Mouse (Mus musculus) left cerebral cortex, postnatal 10 days (tissue): ENCODE data around the gene Lrfn1. TPM values are rescaled to one million over a fixed set of nuclear protein-coding genes. Genes with fewer than 3 reads are reported as not detected.

ENCODE experiments used
- DNase-seq, 2 experiments: peaks; one replicate each; pipeline ENCODE4 v3.0.0; 2021 to 2022; ENCODE audit warnings: low spot score in 2 of 2, mixed read lengths in 1 of 2; ENCODE audit errors: extremely low spot score in 1 of 2
- intact Hi-C: fragments of 180-260 bp; cut with DNase I; formaldehyde crosslinking; loops from one replicate; pipeline ENCODE4 v1.15.1; 2025
- total RNA-seq, 2 experiments: library from RNA; stranded (reverse); gene quantifications; 2 replicates each; pipeline ENCODE4 v1.2.3; 2021

Gene Lrfn1
- total RNA-seq, result 100 to 1,000 TPM; 106 to 112 TPM

GRCm38 (mm10) chr7:28451531-28452360 lies at the start of gene Lrfn1:
TSS of gene Lrfn1 (plus strand) at chr7:28451980.
- intact Hi-C loops, result no loop called here
- DNase-seq, result peak in 1 of 2 experiments; percentile 68

- no peak for DNase-seq
- intact Hi-C loops, result no loop called here
Observed at GRCm38 (mm10) chr7:28410841-28411475, 40.8 kb upstream of the Lrfn1 start.

GRCm38 (mm10) chr7:28412826-28413225 lies 39.0 kb upstream of the Lrfn1 start:
- no peak for DNase-seq
- intact Hi-C loops, result no loop called here

- intact Hi-C loops, result no loop called here
- DNase-seq, result no peak
Observed at GRCm38 (mm10) chr7:28417368-28417767, 34.4 kb upstream of the Lrfn1 start.

GRCm38 (mm10) chr7:28418096-28418670 lies 33.6 kb upstream of the Lrfn1 start:
- peak; percentile 22 to 79 for DNase-seq
- intact Hi-C loops, result no loop called here

GRCm38 (mm10) chr7:28419416-28419815 lies 32.4 kb upstream of the Lrfn1 start:
- intact Hi-C loops, result no loop called here
- DNase-seq, result no peak

- no peak for DNase-seq
- intact Hi-C loops, result no loop called here
Observed at GRCm38 (mm10) chr7:28423018-28423417, 28.8 kb upstream of the Lrfn1 start.

GRCm38 (mm10) chr7:28427738-28428137 lies 24.0 kb upstream of the Lrfn1 start:
- intact Hi-C loops, result no loop called here
- no peak for DNase-seq

DNA sequence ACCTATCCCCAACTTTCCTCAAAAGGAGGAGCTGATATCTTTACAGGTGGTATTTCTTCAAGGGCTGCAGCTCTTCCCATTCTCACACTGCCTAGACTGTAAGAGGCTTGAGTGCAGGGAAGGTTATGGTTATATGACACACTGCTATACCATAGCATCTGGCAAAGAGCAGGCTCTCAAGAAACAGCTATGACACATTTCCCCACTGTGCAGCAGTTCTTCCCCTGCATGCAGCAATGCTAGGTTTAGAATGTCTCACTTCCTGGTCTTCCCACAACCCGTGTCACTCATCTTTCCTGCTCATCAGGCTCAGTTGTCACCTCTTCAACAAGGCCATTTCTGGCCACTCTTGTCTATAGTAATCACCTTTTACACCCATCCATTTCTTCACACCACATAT lies 21.3 kb upstream of the Lrfn1 start:
- intact Hi-C loops, result no loop called here
- no peak for DNase-seq

DNA sequence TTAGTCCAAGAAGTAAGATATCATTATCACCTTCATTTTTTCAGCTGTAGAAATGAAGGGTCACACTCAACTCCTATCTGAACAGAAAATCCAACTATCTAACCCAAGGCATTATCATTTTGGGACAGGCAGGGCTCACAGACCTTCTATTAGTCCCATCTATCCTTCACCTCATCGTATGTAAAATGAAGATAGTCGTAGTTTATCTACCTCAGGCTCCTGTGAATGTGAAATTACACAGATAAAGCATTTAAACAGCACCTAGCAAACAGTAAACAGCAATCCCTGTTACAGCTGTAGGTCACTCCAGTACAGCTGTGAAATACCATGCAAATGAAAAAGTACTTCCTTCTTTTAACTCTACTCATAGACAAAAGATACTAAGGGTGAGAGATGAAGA lies 19.5 kb upstream of the Lrfn1 start:
- intact Hi-C loops, result no loop called here
- DNase-seq, result no peak

GRCm38 (mm10) chr7:28435660-28436259 lies 16.0 kb upstream of the Lrfn1 start:
- intact Hi-C loops, result no loop called here
- peak; percentile 27 to 63 for DNase-seq

DNA sequence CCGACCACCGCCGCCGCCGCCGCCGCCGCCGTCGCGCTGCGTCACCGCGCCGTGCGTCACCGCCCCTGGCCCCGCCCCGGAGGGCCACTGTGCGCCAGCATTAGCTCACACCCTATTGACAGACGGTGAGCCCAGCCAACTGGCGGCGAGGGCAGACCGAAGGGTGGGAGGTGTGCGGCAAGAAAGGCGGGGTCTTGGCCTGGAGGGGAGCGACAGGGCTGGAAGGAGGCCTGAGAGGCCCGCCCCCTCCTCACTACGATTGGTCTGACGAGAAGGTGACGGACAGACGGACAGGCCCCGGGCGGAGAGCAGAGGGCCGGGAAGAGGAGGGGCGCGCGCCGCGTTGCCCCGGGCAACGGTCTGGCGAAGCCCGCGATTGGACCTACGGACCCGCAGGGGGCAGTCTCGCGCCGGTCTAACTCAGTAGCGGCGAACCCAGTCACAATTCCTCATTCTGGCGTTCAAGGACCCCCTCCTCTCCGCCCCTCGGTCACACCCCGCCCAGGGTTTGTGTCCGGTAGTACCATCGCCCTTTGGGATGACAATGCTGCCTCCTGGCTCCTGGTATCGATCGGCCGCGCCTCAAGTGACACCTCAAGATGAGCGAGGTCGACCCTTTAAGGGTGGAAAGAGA lies 15.4 kb upstream of the Lrfn1 start:
- intact Hi-C loops, result no loop called here
- peak; percentile 100 for DNase-seq

DNA sequence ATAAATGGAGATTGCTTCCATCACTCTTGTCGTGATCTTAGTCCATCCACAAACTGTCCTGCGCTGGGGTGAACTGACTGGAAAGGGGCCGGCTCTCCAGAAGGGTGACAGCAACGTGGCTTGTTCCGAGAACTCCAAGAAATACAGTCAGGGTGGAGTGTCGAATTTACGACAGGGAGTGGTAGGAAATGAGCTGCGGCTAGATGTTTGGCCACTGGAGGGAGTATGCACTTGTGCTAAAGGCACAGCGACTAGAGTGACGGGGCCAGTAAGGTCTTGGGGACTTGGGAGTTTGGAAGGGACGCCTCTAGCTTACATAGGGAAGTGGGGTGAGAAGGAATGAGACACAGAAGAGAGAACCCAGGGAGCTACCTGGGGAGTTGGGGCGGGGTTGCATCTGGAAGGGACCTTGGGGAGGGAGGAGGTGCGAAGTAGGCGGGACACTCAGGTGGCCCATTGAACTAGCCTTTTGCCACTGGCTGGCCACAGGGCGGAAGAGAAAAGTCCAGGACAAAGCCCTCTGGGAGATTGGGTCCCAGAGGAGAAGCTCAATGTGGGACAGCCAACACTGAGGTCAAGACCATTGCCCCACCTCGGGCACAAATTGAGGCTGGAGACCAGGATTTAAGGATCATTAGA lies 14.7 kb upstream of the Lrfn1 start, which contains the start of gene Gmfg:
TSS of gene Gmfg (plus strand) at position 516 of the 639 bp plus-strand sequence.
- peak; percentile 78 to 89 for DNase-seq
- intact Hi-C loops, result no loop called here

- intact Hi-C loops, result no loop called here
- no peak for DNase-seq
Observed at GRCm38 (mm10) chr7:28437964-28438363, 13.8 kb upstream of the Lrfn1 start.

DNA sequence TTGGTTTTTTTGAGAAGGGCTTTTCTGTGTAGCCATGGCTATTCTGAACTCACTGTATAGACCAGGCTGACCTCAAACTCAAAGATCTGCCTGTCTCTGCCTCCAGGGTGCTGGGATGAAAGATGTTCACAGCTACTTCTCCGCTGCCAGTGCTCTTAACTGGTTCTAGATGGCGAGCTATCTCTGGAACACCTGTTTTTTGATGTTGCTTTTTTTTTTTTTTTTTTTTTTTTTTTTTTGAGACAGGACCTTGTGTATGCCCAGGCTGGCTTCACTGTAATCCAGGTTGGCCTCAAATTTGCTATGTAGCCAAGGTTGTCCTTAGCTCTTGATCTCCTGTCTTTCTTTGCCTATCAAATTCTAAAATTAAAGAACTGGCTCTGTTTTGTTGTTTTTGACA lies 13.0 kb upstream of the Lrfn1 start:
- DNase-seq, result no peak

GRCm38 (mm10) chr7:28440739-28441138 lies 11.0 kb upstream of the Lrfn1 start:
- intact Hi-C loops, result no loop called here
- DNase-seq, result peak in 1 of 2 experiments; percentile 45

More for the DNA sequence above, 13.0 kb upstream of the Lrfn1 start:
- intact Hi-C loops, result no loop called here

GRCm38 (mm10) chr7:28441776-28442485 lies 9.8 kb upstream of the Lrfn1 start:
- DNase-seq, result no peak
- intact Hi-C loops, result no loop called here

GRCm38 (mm10) chr7:28442688-28443087 lies 9.1 kb upstream of the Lrfn1 start:
- intact Hi-C loops, result no loop called here
- no peak for DNase-seq
